Mouse (Mus musculus) kidney, postnatal 0 days (tissue): ENCODE measurements around the gene Nadk2. TPM values are rescaled to one million over a fixed set of nuclear protein-coding genes. Genes with fewer than 3 reads are reported as not detected.

Experiments
- ATAC-seq: fragments of 200-750 bp; cut with Nextera tagmentation; replicated peaks from 2 replicates; pipeline ENCODE4 v1.8.0; 2017; ENCODE audit warnings: low read depth, moderate number of reproducible peaks, moderate TSS enrichment, moderate library complexity; ENCODE audit not compliant: low FRiP score
- DNase-seq: peaks from one replicate; pipeline ENCODE4 v3.0.0-alpha.2; 2016; ENCODE audit warnings: low spot score
- H3K27ac ChIP-seq: fragments of 300-500 bp; sonication (generic); 2 replicates; pipeline ENCODE4 v1.5.1; 2014; ENCODE audit warnings: mild to moderate bottlenecking
- H3K27me3 ChIP-seq: fragments of 300-500 bp; sonication (generic); 2 replicates; pipeline ENCODE4 v1.6.1; 2014; ENCODE audit warnings: low read length, mixed read lengths; ENCODE audit not compliant: insufficient read depth
- H3K36me3 ChIP-seq: fragments of 300-500 bp; sonication (generic); 2 replicates; pipeline ENCODE4 v1.6.1; 2014; ENCODE audit warnings: low read length, mixed read lengths; ENCODE audit not compliant: insufficient read depth
- H3K4me1 ChIP-seq: fragments of 300-500 bp; sonication (generic); replicated peaks from 2 replicates; pipeline ENCODE4 v1.6.1; 2014; ENCODE audit warnings: antibody characterized with exemption, low read length, mixed read lengths; ENCODE audit not compliant: insufficient read depth
- H3K4me2 ChIP-seq: fragments of 300-500 bp; sonication (generic); 2 replicates; pipeline ENCODE4 v1.6.1; 2014; ENCODE audit warnings: mild to moderate bottlenecking, low read length, moderate library complexity, mixed read lengths
- H3K4me3 ChIP-seq: fragments of 300-500 bp; sonication (generic); replicated peaks from 2 replicates; pipeline ENCODE4 v1.5.1; 2014; ENCODE audit warnings: low read depth, low read length
- H3K9ac ChIP-seq: fragments of 300-500 bp; sonication (generic); 2 replicates; pipeline ENCODE4 v1.6.1; 2014; ENCODE audit warnings: low read depth, low read length
- H3K9me3 ChIP-seq: fragments of 300-500 bp; sonication (generic); replicated peaks from 2 replicates; pipeline ENCODE4 v1.6.1; 2016; ENCODE audit warnings: low read length, inconsistent platforms, mixed read lengths
- CTCF ChIP-seq: IDR thresholded peaks from 2 replicates; pipeline ENCODE4 v1.5.1; 2016; ENCODE audit warnings: antibody characterized with exemption, low read depth, mild to moderate bottlenecking, moderate library complexity
- WGBS: fragments of 180-500 bp; shearing (Covaris S2); extraction: QIAGEN DNeasy Blood & Tissue Kit; methylation state at CpG from one replicate; pipeline ENCODE4 v1.1.7; 2014; 5-methylcytosine and 5-hydroxymethylcytosine counted together
- polyA plus RNA-seq: library from polyadenylated mRNA; unstranded; fragments of >200 nt; fragmentation: Nextera tagmentation; extraction: Ambion mirVana; gene quantifications from 2 replicates; pipeline ENCODE4 v1.2.1, GENCODE M21; 2015

Gene Nadk2
- 31.6 and 34.9 TPM in 2 replicates for polyA plus RNA-seq

DNA sequence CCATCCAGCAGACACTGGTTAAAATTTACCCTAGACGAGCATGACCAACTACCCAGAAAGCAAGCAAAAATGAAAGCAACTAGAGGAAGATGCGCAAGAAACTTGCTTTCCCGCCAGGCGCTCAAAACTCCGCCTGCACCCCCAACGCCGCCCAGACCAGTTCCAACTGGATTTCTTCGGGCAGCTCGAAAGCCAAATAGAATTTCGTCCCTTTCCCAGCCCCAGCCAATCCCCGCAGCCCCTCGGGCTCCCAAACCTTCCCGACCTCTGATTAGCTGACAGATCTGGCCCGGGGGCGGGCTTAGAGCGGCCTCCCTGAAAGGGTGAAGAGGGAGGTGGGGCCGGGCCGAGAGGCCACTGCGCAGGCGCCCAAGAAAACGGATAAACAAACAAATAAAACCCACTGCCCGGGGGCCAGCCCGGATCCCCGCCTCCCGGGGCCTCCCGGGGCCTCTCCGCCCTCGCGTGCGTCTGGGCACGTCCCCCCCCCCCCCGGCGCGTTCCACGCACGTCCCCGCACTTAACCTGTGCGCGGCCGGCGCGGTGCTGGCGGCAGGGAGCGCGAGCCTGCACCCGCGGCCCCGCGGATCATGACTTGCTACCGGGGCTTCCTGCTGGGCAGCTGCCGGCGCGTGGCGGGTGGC lies at the start of gene Nadk2:
Gene Nadk2 (plus strand): TSS at position 349 of the 644 bp plus-strand sequence.
- under 1% methylated on average over 50 of the region's 54 CpGs for WGBS
- Histone ChIP-seq H3K4me3 (peak within 1 kb of the TSS; percentile 88), H3K9me3 (no peaks in the 10 kb centered on the region), H3K27me3 (no peaks in the 10 kb centered on the region), H3K4me2 (peak within 1 kb of the TSS; percentile 64), H3K9ac (peak within 1 kb of the TSS; percentile 90), H3K27ac (peak within 1 kb of the TSS; percentile 94), H3K4me1 (peaks cover 19% of the 10 kb centered on the region), H3K36me3 (no peaks in the 10 kb centered on the region)
- DNase-seq (peak; percentile 100), ATAC-seq (peak; percentile 99)
- TF ChIP-seq CTCF, result no peak

- no peak for ATAC-seq
- no peaks in the 10 kb centered on the region for H3K27me3 ChIP-seq
- no peak overlapping the region for H3K9ac ChIP-seq
- H3K4me2 ChIP-seq, result no peak overlapping the region
- H3K9me3 ChIP-seq, result no peaks in the 10 kb centered on the region
- DNase-seq, result no peak
- H3K4me1 ChIP-seq, result no peaks in the 10 kb centered on the region
- H3K36me3 ChIP-seq, result no peaks in the 10 kb centered on the region
- no peak overlapping the region for H3K27ac ChIP-seq
- TF ChIP-seq CTCF, result peak; percentile 41
- H3K4me3 ChIP-seq, result no peak overlapping the region
Observed at GRCm38 (mm10) chr15:9055704-9056103, 15.4 kb upstream of the Nadk2 start.

DNA sequence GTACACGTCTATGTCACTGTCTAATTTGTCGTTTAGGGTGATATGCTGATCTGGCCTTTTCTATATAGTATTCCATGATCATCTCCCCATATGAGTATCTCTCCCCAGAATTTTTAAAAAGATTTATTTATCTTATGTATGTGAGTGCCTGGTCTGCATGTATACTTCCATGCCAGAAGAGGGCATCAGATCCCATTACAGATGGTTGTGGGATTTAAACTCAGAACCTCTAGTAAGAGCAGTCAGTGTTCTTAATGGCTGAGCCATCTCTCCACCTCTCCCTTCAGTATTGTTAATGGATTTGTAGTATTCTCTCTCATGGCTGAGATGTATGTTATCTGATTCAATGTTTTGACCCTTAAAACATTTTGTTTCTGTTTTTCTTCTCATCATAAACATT lies 11.2 kb upstream of the Nadk2 start:
- TF ChIP-seq CTCF, result peak; percentile 29; the same call in 1 of the 2 replicates
- no peaks in the 10 kb centered on the region for H3K27me3 ChIP-seq
- WGBS, result 81% methylated on average over 2 of the region's 2 CpGs

GRCm38 (mm10) chr15:9061150-9061882 lies 9.7 kb upstream of the Nadk2 start:
- Histone ChIP-seq H3K27ac (no peak overlapping the region), H3K4me2 (no peak overlapping the region), H3K9me3 (no peaks in the 10 kb centered on the region), H3K4me1 (no peaks in the 10 kb centered on the region), H3K4me3 (no peak overlapping the region), H3K36me3 (no peaks in the 10 kb centered on the region), H3K27me3 (no peaks in the 10 kb centered on the region), H3K9ac (no peak overlapping the region)
- no peak for TF ChIP-seq CTCF
- DNase-seq, result no peak
- ATAC-seq, result no peak
- WGBS, result 80% methylated on average over 7 of the region's 7 CpGs

More for the DNA sequence above, 11.2 kb upstream of the Nadk2 start:
- DNase-seq (no peak), ATAC-seq (no peak)
- H3K36me3 ChIP-seq, result no peaks in the 10 kb centered on the region
- H3K9me3 ChIP-seq, result no peaks in the 10 kb centered on the region
- H3K9ac ChIP-seq, result no peak overlapping the region
- no peak overlapping the region for H3K27ac ChIP-seq
- H3K4me3 ChIP-seq, result no peak overlapping the region
- H3K4me1 ChIP-seq, result no peaks in the 10 kb centered on the region
- no peak overlapping the region for H3K4me2 ChIP-seq

DNA sequence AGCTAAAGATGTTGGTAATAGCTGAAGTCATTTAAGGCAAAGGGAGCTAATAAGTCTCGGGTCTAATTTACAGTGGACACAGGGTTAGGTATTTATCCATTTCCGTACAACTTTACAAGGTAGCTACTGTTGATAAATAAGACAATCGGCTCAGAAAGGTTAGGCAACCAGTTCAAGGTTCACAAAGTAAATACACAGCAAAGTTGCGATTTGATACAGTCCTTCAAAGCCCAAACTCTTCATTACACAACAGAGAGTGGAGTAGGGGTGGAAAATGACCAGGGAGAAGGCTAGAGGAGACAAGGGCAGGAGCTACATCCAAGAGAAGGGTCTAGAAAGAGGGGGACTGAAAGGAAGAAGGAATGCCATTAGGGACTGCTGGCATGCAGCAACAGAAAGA lies 2.2 kb upstream of the Nadk2 start:
- Histone ChIP-seq H3K9me3 (no peaks in the 10 kb centered on the region), H3K27ac (no peak overlapping the region), H3K9ac (no peak overlapping the region), H3K36me3 (no peaks in the 10 kb centered on the region), H3K4me3 (no peak overlapping the region), H3K4me2 (no peak overlapping the region), H3K27me3 (no peaks in the 10 kb centered on the region), H3K4me1 (peaks cover 7% of the 10 kb centered on the region; the same call in 1 of the 2 replicates)
- no peak for TF ChIP-seq CTCF
- no peak for ATAC-seq
- 82% methylated on average over 4 of the region's 4 CpGs for WGBS
- DNase-seq, result no peak

DNA sequence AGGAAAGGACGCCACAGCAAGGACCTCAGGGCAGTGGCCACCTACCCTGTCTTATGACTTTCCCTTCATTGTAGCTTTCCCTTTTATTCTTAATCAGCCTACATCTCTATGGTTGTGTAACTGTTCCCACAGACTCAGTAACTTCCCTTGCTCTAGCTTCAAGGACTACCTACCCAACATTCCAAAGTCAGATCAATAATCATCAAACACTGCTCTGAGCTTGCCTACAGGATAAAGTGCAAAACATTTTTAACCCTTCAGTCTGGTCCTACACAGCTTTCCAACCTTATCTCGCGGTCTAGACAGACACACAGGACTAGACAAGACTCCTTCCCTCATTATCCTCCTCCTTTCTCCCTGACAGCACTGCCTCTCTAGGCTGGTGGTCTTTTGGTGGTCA lies 707 bp upstream of the Nadk2 start:
- ATAC-seq (no peak), DNase-seq (peak; percentile 10)
- no peak for TF ChIP-seq CTCF
- H3K4me2 ChIP-seq, result peak overlapping the region; percentile 64
- peaks cover 15% of the 10 kb centered on the region for H3K4me1 ChIP-seq
- peak overlapping the region; percentile 61 for H3K9ac ChIP-seq
- no peaks in the 10 kb centered on the region for H3K27me3 ChIP-seq
- peak overlapping the region; percentile 78 for H3K27ac ChIP-seq
- WGBS, result 0% methylated on average over 3 of the region's 3 CpGs
- H3K4me3 ChIP-seq, result peak overlapping the region; percentile 88
- no peaks in the 10 kb centered on the region for H3K36me3 ChIP-seq
- H3K9me3 ChIP-seq, result no peaks in the 10 kb centered on the region
